Mouse (Mus musculus): ENCODE measurements around the gene Lrriq3. TPM values are rescaled to one million over a fixed set of nuclear protein-coding genes. Genes with fewer than 3 reads are reported as not detected.

Lrriq3 gene
- total RNA-seq, 2 experiments from 2014 or later: 0.33 to 0.43 TPM

Other genes with a start within 250 kb of the Lrriq3 start
- gene Tnni3k, start 38.0 kb upstream of the Lrriq3 start, total RNA-seq (2021): not detected
- gene Fpgt, start within 50 bp of the Lrriq3 start, total RNA-seq (2021): 1 to 10 TPM; 5.5 to 6.0 TPM